Mouse (Mus musculus): Measurements from ENCODE around the gene Ly75.

- TF ChIP-seq POLR2A (IDR thresholded peaks at IDR 0.05; ENCODE audit: control insufficient read depth in 1 of 2, insufficient read depth in 1 of 2, low read depth in 1 of 2, low read length in 2 of 2, poor library complexity in 1 of 2) (no peak), POLR2AphosphoS5 (IDR thresholded peaks at IDR 0.05; ENCODE audit: borderline replicate concordance, low read depth, low read length) (no peak), GATA1 (IDR thresholded peaks at IDR 0.05; ENCODE audit: low read depth, low read length) (no peak), EP300 (IDR thresholded peaks at IDR 0.05; ENCODE audit: low read depth in 1 of 2, low read length in 2 of 2) (no peak), MYB (IDR thresholded peaks at IDR 0.05; ENCODE audit: low read depth, low read length) (no peak), MAFK (IDR thresholded peaks at IDR 0.05; ENCODE audit: borderline replicate concordance, low read depth, low read length) (no peak)
Observed at GRCm38 (mm10) chr2:60367871-60368270, 15.2 kb downstream of the Ly75 start.

Data from MEL (cell line).